Mouse (Mus musculus) spleen, embryonic (tissue): ENCODE measurements around the gene Carns1.
"Not testable (repeated sequence)": the region's sequence is repeated elsewhere in the genome, so short reads cannot be mapped to it uniquely, and the experiment has no call there.

ENCODE experiments used
- CTCF ChIA-PET: fragments of 350-600 bp; sonication (Branson Sonifier 250); formaldehyde crosslinking; loops from one replicate; lab custom pipeline; 2022; lab: Charles Lee

Carns1 gene

DNA sequence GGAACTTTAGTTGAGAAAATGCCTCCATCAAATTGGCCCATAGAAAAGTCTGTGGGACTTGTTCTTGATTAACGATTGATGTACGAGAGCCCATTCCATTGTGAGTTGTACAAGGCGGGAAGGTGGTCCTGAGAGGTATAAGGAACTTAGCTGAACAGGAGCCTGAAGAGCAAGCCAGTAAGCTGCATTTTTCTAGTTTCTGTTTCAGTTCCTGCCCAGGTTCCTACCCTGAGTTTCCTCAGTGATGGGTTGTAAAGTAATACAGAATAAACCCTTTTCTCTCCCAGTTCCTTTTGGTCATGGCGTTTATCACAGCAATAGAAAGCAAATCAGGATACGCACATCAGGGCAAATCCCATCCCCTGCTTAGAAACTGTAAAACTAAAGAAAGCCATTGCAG is 37.4 kb downstream of the Carns1 start:
- CTCF ChIA-PET: interaction anchor here (0.6 to 1.1 kb wide), 4 partner anchors 13 to 51 kb away, joined by 3 to 6 read pairs (median 3); no protein-coding TSS in a partner anchor

DNA sequence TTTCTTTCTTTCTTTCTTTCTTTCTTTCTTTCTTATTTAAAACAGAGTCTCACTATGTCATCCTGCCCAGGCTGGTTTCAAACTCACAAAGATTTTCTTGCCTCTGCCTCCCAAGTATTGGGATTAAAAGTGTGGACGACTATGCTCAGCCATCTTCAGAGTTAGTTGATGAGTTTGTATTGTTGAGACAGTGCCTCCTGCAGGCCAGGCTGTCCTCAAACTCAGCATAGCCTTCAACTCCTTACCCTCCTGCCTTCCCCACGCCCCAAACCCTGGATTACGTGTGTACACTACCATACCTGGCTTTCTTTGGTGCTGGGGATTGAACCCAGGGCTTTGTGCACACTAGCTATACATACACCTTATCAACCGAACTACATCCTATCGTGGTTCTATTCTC is 38.8 kb downstream of the Carns1 start:
- CTCF ChIA-PET: no interaction called here

DNA sequence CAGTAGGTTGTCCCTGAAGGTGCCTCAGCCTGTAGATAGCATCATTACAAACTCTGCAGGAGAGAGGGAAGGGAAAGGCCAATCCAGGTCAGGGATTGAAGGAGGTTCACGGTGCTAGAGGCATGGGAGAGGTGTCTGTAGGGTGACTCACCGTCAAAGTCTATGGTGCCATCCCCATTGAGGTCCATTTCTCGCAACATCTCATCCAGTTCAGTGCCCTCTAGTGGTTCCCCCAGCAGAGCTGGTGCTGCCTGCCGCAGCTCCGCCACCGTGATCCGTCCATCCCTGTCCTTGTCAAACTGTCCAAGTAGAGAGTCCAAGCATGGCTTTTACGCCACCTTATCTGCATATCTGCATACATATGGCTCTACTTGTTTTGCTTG is 39.3 kb downstream of the Carns1 start:
- CTCF ChIA-PET: not testable (repeated sequence)

DNA sequence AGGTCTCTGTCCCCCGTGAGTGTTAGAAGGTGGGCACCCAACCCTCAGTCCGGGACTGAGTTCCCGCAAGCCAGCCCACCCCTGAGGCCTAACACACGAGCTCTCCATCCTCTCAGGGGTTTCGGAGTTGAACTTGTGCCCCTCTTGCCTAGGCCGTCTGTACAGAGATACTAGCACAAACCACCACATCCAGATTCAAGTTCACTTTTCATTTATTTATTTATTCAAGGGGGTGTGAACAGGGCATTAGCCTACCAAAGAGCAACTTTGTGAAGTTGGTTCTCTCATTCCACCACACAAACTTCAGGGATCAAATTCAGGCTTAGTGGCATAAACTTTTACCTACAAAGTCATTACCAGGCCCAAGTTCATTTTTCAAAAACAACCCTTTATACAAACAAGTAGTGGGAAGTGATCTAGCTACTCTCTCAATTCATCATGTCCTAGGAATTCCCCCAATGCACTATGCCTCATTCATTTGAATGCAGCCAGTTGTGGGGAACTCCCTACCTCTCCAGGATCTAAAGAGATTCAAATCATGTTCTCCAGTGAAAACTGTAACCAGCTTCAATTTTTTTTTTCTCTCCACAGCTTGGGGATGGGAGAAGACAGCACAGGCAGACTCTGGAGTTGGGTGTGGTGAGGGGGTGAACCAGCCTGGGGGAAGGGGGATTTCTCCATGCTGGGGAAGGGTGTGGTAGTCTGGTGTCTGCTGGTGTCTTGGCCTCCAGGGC is 39.9 kb downstream of the Carns1 start:
- CTCF ChIA-PET: not testable (repeated sequence)

DNA sequence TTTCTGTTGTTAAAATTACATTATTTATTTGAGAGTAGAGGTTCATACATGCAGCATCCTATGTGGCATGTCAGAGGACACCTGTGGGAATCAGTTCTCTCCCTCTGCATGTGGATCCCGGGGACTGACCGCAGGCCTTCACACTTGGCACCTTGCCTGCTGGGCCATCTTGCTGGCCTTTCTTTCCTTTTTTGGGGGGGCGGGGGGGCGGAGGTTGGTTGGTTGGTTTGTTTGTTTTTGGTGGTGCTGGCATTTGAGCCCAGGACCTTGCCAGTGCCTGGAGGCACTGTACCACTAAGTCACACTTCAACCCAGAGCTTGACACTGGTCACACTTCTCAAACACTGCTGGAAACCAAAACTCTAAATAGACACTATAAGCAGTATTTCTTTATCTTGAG is 40.9 kb downstream of the Carns1 start:
- CTCF ChIA-PET: interaction anchor here (0.8 kb wide), 1 partner anchor 13 kb away, joined by 3 read pairs; no protein-coding TSS in a partner anchor

DNA sequence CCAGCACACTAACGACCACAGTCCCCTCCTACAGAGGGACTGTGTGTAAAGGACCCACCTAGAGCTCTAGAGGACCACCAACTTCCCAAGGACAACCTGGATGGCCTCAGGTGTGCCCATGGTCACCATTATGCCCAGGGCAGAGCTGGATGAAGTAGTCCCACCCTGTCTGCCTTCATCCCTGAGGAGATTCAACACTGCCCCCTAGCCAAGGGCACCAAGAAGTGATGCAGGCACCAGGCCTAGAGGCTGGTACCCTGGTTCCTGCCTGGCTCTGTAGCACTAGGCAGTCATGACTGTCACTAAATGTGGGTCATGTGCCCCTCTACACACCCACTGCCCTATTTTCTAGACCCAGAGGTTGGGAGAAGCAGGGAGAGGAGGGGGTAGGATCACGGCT is 43.5 kb downstream of the Carns1 start:
- CTCF ChIA-PET: interaction anchor here (1.0 kb wide), 1 partner anchor 101 kb away, joined by 3 read pairs; no protein-coding TSS in a partner anchor

DNA sequence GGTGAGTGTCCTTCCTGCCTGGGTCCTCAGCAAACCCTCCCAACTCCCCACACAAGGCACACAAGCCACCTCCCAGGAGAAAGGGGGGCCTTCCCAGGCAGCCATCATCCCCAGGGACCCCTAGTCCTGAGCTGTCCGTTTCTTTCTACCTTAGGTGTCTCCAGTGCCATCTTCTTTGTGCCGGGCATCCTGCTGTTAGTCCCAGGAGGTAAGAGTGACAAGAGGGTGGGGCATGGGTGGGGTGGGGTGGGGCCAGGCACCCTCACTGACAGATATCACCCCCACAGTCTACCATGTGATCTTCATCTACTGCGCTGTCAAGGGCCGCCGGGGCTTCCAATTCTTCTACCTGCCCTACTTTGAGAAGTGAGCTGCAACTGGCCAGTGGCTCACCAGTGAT is 44.2 kb downstream of the Carns1 start:
- CTCF ChIA-PET: interaction anchor here (1.0 kb wide), 1 partner anchor 102 kb away, joined by 3 read pairs; no protein-coding TSS in a partner anchor

DNA sequence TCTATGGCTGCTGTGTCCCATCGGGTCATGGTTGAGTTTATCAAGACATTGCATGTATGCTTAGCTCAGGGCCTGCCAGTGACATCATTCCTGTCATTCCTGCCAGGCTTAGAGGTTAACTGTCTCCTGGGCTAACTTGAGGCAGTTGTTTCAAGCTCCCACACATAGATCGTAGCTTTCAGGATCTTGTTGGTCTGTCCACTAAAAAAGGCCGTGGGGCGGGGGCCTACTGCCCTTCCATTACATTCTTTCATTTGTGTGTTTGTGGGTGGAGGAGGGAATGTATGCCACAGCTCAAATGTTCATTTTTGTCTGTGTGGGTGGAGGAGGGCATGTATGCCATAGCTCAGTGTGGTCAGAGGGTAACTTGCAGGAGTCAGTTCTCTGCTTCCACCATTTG is 45.2 kb downstream of the Carns1 start:
- CTCF ChIA-PET: interaction anchor here (0.6 to 0.7 kb wide), 2 partner anchors 12 to 255 kb away, joined by 5 to 7 read pairs; no protein-coding TSS in a partner anchor

DNA sequence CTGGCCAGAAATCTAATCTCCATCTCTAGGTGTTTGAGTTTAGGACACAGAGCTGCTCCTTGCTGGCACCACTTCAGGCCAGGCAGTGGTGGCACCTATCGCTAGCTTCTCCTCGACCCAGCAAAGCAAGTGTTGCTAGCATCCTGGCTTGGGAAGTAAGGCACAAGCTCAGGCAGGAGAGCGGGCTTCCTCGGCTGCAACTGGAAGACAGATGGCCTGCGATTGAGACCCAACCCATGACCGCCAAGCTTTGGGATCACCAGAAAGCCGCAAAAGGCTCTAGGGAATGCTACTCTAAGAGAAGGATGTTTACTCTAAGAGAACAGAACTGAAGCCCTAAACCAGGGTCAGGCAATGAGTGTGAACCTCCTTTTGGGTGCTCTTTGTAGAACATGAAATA is 45.8 kb downstream of the Carns1 start:
- CTCF ChIA-PET: interaction anchor here (0.6 kb wide), 1 partner anchor 13 kb away, joined by 7 read pairs; no protein-coding TSS in a partner anchor

DNA sequence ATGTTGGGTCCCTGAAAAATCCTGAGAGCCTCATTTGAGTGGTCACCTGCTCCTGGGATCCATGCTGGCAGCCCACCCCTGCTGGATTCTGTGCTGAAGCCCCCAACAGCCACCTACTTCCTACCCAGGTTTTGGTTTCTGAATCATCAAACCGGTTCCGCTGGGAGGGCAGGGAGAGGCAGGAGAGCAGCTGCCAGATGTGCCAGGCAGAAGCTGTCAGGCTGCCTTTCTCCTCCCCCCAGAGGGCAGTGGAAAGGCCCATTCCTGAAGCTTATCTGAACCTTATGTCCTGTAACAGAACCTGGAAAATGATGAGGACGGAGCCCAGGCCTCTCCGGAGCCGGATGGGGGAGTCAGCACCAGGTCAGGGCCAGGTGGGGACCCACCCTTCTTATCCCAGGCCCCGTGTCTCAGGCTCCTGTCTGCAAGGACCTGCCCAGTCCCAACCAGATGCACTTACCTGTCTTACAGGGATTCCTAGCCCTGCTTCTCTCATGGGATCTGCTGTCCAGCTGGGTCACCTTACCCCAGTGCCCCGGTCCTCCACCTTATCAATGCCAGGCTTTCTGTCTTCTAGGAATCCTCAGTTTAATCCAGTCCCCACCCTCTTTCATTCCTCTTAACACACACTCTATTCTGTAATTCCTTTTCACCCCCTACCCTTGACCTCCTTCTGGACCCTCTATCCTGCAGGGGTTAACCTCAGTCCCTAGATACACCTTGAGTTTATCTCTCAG is 48.4 kb downstream of the Carns1 start:
- CTCF ChIA-PET: interaction anchor here (0.9 kb wide), 1 partner anchor 38 kb away, joined by 3 read pairs; no protein-coding TSS in a partner anchor

DNA sequence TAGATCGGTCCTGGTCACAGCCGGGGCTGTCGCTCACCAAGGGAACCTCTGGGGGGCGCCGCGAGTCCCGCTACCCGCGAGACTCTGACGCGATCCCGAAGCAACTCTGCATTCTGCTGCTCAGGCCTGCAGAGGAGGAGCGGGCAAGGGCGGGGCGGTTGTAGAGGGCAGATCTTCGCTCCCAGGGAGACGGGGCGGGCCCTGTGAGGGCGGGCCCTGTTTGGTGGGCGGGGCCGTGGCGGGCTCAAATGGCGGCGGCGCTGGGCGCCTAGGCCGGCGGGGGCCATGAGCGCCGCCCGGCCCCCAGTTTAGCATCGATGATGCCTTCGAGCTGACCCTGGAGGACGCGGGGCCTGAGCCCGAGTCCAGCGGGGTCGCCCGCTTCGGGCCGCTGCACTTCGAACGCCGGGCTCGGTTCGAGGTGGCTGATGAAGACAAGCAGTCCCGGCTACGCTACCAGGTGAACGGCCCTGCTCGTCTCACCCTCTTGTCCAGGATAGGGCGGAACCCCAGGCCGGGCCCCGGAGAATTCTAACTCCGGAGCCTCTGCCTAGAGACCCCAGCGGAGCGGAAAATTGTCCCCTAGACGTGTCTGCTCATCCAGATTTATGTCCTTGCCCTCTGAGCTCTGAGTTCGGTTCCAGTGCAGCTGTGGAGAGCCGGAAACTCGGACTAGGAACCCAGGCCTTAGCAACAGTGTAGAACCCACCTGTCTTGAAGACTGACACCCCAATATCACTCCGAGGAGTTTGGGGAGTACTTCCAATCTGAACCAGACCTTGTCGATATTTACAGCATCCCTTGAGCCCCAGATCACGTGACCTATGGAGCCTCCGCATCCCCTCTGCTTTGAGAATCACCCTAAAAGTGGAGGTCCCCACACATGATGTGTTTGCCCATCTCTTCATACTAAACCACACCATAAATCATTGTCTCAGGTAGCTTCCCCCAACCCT is 49.3 kb downstream of the Carns1 start, which contains the start of gene Aip:
TSS of gene Aip (minus strand) at position 118 of the 956 bp plus-strand sequence.
- CTCF ChIA-PET: interaction anchor here (0.9 to 1.6 kb wide), 2 partner anchors 39 to 75 kb away, joined by 3 to 5 read pairs; partner anchors contain the start of gene Rad9a

DNA sequence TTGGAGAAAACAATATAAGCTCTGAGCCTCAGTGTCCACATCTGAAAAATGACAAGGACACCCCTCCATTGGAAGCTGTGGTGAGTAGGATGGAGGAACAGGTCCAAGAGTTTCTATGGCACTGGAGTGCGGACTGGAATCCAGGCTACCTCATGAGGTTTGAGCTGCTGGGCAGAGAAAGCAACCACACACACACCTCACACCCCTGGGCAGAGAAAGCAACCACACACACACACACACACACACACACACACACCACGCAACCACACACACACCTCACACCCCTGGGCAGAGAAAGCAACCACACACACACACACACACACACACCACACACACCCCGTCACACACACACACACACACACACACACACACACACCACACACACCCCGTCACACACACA is 50.0 kb downstream of the Carns1 start:
- CTCF ChIA-PET: interaction anchor here (0.6 to 1.6 kb wide), 6 partner anchors 12 to 158 kb away, joined by 3 to 6 read pairs (median 4); partner anchors contain the start of genes AC109138.7, Clcf1 and Rad9a

DNA sequence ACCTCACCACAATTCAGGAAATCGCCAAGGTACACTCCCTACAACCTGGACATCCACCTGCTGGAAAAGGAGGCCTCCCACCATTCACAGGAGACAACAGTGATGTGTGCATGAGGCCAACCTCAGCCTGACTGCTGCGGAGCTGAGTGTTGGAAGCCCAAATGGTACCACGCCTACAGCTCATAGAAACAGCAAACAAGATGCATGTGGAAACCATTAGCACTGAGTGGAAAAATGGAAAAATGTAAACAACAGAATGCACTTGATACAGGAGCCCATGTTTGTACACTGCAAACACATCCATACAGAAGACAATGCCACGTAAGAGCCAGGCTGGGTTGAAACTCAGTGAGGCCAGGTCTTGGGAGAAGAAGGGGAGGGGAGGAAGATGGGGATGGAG is 50.8 kb downstream of the Carns1 start:
- CTCF ChIA-PET: interaction anchor here (0.6 to 1.6 kb wide), 5 partner anchors 68 to 159 kb away, joined by 3 to 5 read pairs (median 3); partner anchors contain the start of genes AC109138.7, Clcf1 and Rad9a

DNA sequence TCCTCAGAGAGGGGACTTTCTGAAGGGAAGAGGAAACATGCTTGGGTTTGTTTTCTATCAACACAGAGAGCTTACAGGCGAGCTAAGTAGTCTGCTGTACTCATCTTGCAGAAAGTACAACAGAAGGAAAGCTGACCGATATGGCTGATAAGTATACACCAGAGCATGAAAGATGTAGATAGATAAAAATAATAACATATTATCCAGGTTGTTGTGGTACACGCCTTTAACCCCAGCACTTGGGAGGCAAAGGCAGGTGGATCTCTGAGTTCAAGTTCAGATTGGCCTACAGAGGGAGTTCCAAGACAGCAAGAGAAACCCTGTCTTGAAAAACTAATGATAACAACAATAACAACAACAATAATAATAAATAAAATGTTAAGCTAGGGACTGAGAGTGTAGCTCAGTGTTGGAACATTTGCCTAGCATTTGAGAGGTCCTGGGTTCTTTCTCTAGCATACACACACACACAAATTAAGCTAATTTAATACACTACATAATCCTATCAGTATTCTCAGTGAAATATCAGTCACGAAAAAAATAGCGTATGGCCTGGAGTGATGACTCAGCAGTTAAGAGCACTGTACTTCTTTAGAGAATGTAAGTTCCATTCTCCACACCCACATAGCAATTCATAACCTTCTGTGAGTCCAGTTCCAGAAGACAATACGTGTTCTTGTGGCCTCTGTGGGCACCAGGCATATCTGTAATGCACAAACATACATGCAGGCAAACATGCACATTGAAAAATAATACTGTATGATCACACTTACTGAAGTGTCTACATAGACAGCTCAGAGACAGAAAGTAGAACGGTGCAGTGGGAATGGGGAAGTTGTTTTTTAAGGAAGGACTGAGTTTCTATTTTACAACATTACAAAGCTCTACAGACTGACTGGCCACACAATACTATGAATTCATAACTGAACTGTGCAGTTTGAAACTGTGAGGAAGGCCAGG is 52.6 kb downstream of the Carns1 start:
- CTCF ChIA-PET: interaction anchor here (0.7 to 1.5 kb wide), 2 partner anchors 15 to 78 kb away, joined by 3 to 6 read pairs; no protein-coding TSS in a partner anchor

DNA sequence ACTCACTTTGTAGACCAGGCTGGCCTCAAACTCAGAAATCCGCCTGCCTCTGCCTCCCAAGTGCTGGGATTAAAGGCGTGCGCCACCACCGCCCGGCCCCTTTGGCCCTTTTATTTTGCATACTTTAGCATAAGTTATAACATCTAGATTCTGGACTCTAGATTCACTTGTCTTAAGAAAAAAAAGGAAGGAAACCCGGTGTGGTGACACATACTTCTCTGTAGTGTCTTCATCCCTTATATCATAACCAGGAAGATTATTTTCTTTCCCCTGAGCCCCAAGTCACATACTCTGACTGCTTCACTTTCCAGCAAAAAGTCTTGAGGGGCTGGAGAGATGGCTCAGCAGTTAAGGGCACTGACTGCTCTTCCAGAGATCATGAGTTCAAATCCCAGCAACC is 53.4 kb downstream of the Carns1 start:
- CTCF ChIA-PET: interaction anchor here (0.5 kb wide), 1 partner anchor 1847 kb away, joined by 16 read pairs; no protein-coding TSS in a partner anchor

DNA sequence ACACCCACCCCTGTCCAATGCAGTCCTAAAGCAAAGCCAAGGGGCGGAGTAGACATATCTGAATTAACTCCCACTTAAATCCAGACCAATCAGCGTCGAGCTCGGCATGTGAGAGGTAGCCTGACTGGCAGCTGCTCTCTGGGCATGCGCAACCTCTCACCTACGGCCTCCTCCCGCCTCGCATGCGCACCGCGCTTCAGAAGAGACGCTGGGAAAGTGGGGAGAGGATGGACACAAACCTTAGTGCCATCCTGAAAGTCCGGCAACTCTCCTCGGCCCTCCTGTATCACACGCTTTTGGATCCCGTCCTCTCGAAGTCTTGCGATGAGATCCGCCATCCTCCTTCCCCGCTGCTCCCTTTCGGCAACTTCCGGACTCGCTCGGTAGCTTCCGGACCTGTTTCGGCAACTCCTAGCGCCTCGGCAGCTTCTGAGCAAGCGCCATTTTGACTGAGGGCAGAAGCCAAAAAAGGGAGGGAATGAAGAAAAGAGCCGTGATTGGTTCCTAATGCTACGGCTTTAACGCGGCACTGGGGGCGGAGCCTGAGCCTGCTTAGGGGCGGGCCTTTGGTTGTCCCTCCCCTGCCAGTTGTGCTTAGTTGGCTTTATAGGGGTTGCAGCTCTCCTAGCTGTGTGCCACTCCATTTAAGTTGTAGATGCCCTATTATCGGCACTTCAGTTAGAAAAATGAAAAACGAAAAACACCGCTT is 54.0 kb downstream of the Carns1 start:
- CTCF ChIA-PET: interaction anchor here (0.5 to 0.6 kb wide), 2 partner anchors 118 to 1848 kb away, joined by 8 to 16 read pairs; no protein-coding TSS in a partner anchor

DNA sequence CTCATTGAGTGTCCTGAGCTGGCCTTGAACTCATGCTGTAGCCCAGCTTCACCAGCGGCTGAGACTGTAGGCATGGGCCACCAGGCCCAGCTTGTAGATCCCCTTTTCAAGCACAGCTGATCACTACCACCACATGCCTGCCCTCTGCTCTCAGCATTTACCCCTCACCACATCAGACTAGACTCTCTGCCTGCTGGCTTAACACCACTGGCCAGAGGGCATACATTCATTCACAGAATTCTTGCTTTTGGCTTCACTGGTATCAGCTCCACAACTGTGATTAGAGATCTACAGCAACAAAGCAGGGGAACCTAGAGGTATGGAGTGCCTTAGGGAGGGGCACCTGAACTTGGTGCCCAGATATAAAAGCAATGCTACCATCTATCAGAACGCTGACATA is 54.8 kb downstream of the Carns1 start:
- CTCF ChIA-PET: no interaction called here

DNA sequence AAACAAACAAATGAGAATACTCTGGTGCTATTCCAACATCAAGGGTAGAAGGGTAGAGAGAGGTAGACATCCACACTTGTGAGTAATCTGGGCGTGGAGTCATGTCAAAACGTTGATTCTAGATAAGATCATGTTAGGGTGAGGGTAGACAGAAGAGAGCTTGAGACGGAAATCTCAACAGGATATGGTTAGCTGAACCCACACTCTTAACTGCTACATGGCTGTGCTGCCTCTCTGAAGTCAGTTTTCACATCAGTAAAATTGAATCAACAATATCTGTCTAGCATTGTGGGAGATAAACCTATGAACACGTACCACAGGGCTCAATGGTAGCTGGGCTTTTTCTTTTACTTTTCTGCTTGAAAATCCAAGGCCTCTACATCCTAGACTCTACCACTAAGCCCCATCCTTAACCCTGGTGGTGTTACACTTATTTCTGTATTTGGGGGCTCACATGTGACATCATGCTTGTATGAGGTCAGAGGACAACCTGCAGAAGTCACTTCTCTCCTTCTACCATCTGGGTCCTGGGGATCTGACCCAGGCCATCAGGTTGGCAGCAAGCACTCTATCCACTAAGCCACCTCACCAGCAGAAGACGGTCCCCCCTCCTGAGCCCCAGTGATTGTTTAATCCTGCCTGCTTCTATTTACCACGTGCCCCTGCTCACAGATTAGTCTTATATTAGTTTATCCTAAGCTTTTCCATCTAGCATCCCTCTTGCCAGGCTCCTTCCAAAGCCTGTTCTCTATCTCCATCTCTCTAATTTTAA is 55.4 kb downstream of the Carns1 start:
- CTCF ChIA-PET: no interaction called here
